Mouse (Mus musculus): Measurements from ENCODE around the gene Cfb.
"Not testable (repeated sequence)": the region's sequence is repeated elsewhere in the genome, so short reads cannot be mapped to it uniquely, and the experiment has no call there.

- not testable (repeated sequence) for TF ChIP-seq CTCF, EP300 (IDR thresholded peaks at IDR 0.05; ENCODE audit: low read depth)
Observed at GRCm38 (mm10) chr17:34900826-34901225, 38.5 kb upstream of the Cfb start.

Data from heart, postnatal 0 days (tissue).